Mouse (Mus musculus) thymus, adult 2 months (tissue): ENCODE data around the gene Tex45. TPM values are rescaled to one million over a fixed set of nuclear protein-coding genes. Genes with fewer than 3 reads are reported as not detected.

Experiments used
- DNase-seq: peaks from one replicate; pipeline ENCODE4 v3.0.0; 2021
- H3K27ac ChIP-seq: fragments of 200-500 bp; 2 replicates; pipeline ENCODE4 v1.5.1; 2012; ENCODE audit warnings: low read length, control low read depth; ENCODE audit not compliant: control insufficient read depth, insufficient read depth
- H3K27me3 ChIP-seq: fragments of 200-500 bp; 2 replicates; pipeline ENCODE4 v1.6.1; 2012; ENCODE audit warnings: mild to moderate bottlenecking, low read length, moderate library complexity, mixed read lengths; ENCODE audit not compliant: control insufficient read depth, insufficient read depth
- H3K36me3 ChIP-seq: fragments of 200-500 bp; 2 replicates; pipeline ENCODE4 v1.6.1; 2012; ENCODE audit warnings: mild to moderate bottlenecking, low read length, moderate library complexity; ENCODE audit not compliant: control insufficient read depth, insufficient read depth
- H3K4me1 ChIP-seq: fragments of 200-500 bp; replicated peaks from 2 replicates; pipeline ENCODE4 v1.6.1; 2012; ENCODE audit warnings: low read length; ENCODE audit not compliant: control insufficient read depth, insufficient read depth
- H3K4me3 ChIP-seq: fragments of 200-500 bp; 2 replicates; pipeline ENCODE4 v1.5.1; 2012; ENCODE audit warnings: mild to moderate bottlenecking, low read length, control low read depth, moderate library complexity; ENCODE audit not compliant: control insufficient read depth, insufficient read depth
- CTCF ChIP-seq: fragments of 200-500 bp; IDR thresholded peaks from 2 replicates; pipeline ENCODE4 v1.5.1; 2012; ENCODE audit warnings: mild to moderate bottlenecking, control low read depth, low read length, moderate library complexity, borderline replicate concordance; ENCODE audit not compliant: control insufficient read depth, poor library complexity, insufficient read depth; ENCODE audit errors: extremely low read depth
- POLR2A ChIP-seq: fragments of 200-500 bp; IDR thresholded peaks from 2 replicates; pipeline ENCODE4 v1.6.1; 2012; ENCODE audit warnings: mild to moderate bottlenecking, low read length, control low read depth, moderate library complexity; ENCODE audit not compliant: control insufficient read depth, poor library complexity, insufficient read depth; ENCODE audit errors: extremely low read depth
- WGBS: fragments of 180-500 bp; shearing (Covaris S2); methylation state at CpG from one replicate; pipeline ENCODE4 v1.1.7; 2018; 5-methylcytosine and 5-hydroxymethylcytosine counted together
- polyA plus RNA-seq: library from polyadenylated mRNA; depleted of rRNA; stranded (reverse); fragments of >200 nt; gene quantifications from 2 replicates; pipeline ENCODE4 v1.2.3, GENCODE M21; 2012

The Tex45 gene
- polyA plus RNA-seq, 1 experiment, result 0.20 TPM

DNA sequence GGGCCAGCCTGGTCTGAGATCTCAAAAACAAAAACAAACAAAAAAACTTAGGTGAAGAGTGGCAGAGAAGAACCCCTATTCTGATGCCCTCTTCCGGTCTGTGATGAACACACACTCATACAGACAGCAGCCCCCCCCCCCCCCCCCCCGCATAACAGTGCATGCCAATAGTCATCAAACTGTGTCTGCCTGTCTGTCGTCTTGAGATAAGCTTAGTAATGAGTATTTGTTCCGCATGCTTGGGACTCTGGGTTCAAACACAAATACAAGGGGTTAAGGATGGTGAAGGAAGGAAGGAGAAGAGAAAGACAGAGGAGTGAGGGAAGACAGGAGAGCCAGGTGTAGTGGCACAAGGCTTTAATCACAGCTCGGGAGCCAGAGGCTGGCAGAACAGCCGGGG is 34.2 kb upstream of the Tex45 start:
- Histone ChIP-seq H3K36me3 (peaks cover 95% of the 10 kb centered on the region), H3K27me3 (no peaks in the 10 kb centered on the region)

DNA sequence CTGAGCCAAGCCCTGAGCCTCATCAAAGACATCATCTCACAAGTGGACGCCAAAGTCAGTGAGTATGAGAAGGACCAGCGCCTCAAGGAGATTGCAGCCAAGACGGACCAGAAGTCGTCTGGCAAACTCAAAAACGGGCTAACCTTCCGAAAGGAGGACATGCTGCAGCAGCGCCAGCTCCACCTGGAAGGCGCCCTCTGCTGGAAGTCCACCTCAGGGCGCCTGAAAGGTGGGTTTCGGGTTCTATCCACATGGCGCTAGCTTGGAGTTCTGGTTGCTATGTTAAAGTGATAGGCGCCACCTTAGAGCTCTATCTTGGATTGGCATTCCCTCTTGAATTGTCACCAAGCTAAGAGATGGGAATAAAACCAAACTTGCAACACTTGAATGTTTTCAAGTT is 31.2 kb upstream of the Tex45 start:
- Histone ChIP-seq H3K27me3 (no peaks in the 10 kb centered on the region), H3K4me1 (no peaks in the 10 kb centered on the region), H3K4me3 (no peak overlapping the region), H3K27ac (no peak overlapping the region), H3K36me3 (peaks cover 75% of the 10 kb centered on the region)
- TF ChIP-seq POLR2A (no peak), CTCF (peak; percentile 72; the same call in 1 of the 2 replicates)
- DNase-seq, result no peak
- 95% methylated on average over 12 of the region's 12 CpGs for WGBS

More for the DNA sequence above, 34.2 kb upstream of the Tex45 start:
- 92% methylated on average over 6 of the region's 6 CpGs for WGBS
- Histone ChIP-seq H3K4me3 (no peak overlapping the region), H3K4me1 (no peaks in the 10 kb centered on the region), H3K27ac (no peak overlapping the region)
- no peak for DNase-seq
- no peak for TF ChIP-seq POLR2A

DNA sequence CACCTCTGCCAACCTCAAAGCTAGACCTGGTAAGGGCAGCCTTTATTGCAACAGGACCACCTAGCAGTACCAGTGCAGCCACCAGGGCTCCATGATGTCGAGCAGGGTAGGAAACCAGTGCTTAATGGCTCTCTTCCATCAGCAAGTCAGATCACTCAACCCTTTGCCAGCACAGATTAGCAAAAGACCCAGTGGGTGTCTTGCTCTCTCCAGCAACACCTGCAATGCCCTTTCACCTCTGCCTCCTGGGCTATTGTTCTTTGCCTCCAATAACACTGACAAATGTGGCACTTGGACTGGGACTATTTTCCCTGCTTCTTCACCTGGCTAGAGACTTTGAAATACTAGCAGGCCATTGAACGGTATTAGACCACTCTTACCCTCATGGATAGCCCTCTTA is 21.4 kb upstream of the Tex45 start:
- Histone ChIP-seq H3K27me3 (no peaks in the 10 kb centered on the region), H3K4me1 (no peaks in the 10 kb centered on the region), H3K4me3 (no peak overlapping the region), H3K27ac (no peak overlapping the region), H3K36me3 (peaks cover 65% of the 10 kb centered on the region)
- 95% methylated on average over 2 of the region's 2 CpGs for WGBS
- no peak for DNase-seq
- no peak for TF ChIP-seq CTCF
- no peak for TF ChIP-seq POLR2A

DNA sequence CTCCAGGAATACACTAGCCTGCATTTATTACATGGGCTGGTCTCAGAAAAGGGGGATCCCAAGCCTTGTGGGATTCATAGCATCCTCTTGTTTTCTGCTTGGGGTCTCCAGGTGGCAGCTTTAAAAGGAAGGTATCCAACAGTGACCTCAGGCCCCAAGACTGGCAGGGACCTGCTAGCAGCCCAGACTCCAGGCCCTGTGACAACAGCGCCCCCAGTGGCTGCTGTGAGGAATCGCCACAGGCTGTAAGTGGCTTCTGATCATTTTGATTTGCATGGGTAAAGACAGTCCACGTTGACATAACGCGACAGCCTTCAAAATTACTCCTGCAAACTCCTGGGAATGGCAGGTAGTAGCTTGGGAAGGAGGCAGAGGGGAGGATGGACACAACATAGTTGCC is 20.0 kb upstream of the Tex45 start:
- DNase-seq, result no peak

DNA sequence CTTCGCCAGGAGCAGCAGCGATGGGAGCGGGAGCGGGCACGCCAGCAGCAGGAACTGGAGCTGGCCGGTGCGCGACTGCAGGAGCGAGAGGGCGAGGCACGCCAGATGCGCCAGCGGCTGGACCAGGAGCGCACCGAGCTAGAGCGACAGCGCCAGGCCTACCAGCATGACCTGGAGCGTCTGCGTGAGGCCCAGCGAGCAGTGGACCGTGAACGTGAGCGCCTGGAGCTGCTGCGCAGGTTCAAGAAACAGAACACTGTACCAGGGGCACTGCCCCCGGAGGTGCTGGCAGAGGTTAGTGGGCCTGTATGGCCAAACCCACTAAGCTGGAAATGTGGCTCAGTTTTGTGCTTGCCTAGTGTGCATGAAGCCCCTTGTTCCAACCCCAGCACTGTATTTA is 18.7 kb upstream of the Tex45 start:
- Histone ChIP-seq H3K27ac (no peak overlapping the region), H3K36me3 (peaks cover 79% of the 10 kb centered on the region), H3K4me1 (no peaks in the 10 kb centered on the region), H3K4me3 (no peak overlapping the region), H3K27me3 (no peaks in the 10 kb centered on the region)
- TF ChIP-seq CTCF (no peak), POLR2A (no peak)
- 98% methylated on average over 25 of the region's 25 CpGs for WGBS
- no peak for DNase-seq

More for the DNA sequence above, 20.0 kb upstream of the Tex45 start:
- H3K4me3 ChIP-seq, result no peak overlapping the region
- TF ChIP-seq CTCF (peak; percentile 88), POLR2A (no peak)
- H3K4me1 ChIP-seq, result no peaks in the 10 kb centered on the region
- no peaks in the 10 kb centered on the region for H3K27me3 ChIP-seq
- H3K36me3 ChIP-seq, result peaks cover 80% of the 10 kb centered on the region
- WGBS, result 63% methylated on average over 5 of the region's 5 CpGs
- no peak overlapping the region for H3K27ac ChIP-seq

DNA sequence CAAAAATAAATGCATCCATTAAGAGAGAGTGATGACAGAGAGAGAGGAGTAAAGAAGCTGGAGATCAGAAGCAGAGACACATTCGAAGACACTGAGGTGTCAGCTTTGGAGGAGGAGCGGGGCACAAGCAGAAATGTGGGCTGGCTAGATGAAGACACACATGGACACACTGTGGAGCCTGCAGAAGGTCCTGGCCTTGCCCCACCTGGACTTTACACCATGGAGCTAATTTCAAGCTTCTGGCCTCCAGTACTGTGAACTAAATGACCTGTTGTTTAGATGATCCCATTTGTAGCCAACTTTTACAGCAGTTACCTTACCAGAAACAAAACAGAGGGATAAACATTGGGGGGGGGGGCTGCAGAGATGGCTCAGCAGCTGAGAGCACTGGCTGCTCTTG is 7.4 kb upstream of the Tex45 start:
- Histone ChIP-seq H3K36me3 (no peaks in the 10 kb centered on the region), H3K27ac (no peak overlapping the region), H3K4me1 (peaks cover 4% of the 10 kb centered on the region; the same call in 1 of the 2 replicates), H3K27me3 (no peaks in the 10 kb centered on the region), H3K4me3 (no peak overlapping the region)
- 100% methylated on average over 2 of the region's 2 CpGs for WGBS
- DNase-seq, result no peak
- TF ChIP-seq CTCF, result no peak
- TF ChIP-seq POLR2A, result no peak

DNA sequence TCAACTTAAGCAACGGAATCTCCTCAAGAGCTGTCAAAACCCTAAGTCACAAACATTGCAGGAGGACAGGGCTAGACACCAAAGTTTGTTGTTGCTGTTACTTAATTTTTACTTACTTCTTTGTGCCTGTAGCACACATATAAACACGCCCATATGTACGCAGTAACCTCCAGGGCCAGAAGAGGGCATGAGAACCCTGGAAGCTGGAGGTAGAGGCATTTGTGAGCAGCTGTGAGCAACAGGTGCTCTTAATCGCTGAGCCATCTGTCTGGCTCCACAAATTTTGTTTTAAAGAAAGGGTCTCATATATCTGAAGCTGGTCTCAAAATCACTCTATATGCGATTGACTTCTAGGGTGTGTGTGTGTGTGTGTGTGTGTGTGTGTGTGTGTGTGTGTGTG is 6.4 kb upstream of the Tex45 start:
- no peak overlapping the region for H3K4me3 ChIP-seq
- WGBS, result 66% methylated on average over 5 of the region's 5 CpGs
- TF ChIP-seq CTCF (no peak), POLR2A (no peak)
- DNase-seq, result peak; percentile 63
- no peaks in the 10 kb centered on the region for H3K27me3 ChIP-seq
- H3K4me1 ChIP-seq, result peaks cover 5% of the 10 kb centered on the region; the same call in 1 of the 2 replicates
- H3K36me3 ChIP-seq, result no peaks in the 10 kb centered on the region
- H3K27ac ChIP-seq, result no peak overlapping the region
